Mouse (Mus musculus) small intestine, adult 2 months (tissue): ENCODE measurements around the gene Cd59b.

Source experiments
- CTCF ChIP-seq: fragments of 200-500 bp; IDR thresholded peaks from 2 replicates; pipeline ENCODE4 v1.5.1; 2012; ENCODE audit warnings: low read depth, mild to moderate bottlenecking, control low read depth, inconsistent platforms, low read length, moderate library complexity, mixed read lengths; ENCODE audit not compliant: insufficient replicate concordance, insufficient read length; ENCODE audit errors: extremely low read depth
- POLR2A ChIP-seq: fragments of 200-500 bp; IDR thresholded peaks from 2 replicates; pipeline ENCODE4 v1.6.1; 2012; ENCODE audit warnings: low read depth, mild to moderate bottlenecking, control low read depth, inconsistent platforms, low read length, moderate library complexity

DNA sequence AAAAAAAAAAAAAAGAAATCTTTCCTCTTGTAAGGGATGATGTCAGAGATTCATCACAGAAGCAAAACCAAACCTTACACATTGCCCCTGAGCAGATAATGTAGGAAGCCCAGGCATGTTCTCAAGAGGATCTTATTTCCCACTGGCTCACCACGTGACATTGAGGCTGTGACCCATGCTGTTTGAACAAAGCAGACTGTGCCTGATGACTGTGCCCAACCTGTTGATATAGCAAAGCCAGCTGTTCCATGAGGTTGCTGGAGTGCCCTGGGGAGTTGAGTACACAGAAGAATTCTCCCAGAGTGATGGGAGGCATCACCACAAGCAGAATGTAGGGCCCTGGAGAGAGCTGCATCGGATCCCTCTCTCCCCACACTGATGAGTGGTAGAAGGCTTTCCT lies 66.3 kb downstream of the Cd59b start:
- TF ChIP-seq CTCF (no peak), POLR2A (no peak)
